Mouse (Mus musculus): ENCODE results near the gene Farp1. TPM values are rescaled to one million over a fixed set of nuclear protein-coding genes. Genes with fewer than 3 reads are reported as not detected.
A peak's percentile ranks its signal among the peaks of the same experiment; 100 is the strongest.

Gene Farp1
- polyA plus RNA-seq, 1 experiment from 2014 or later: 32.5 TPM

DNA sequence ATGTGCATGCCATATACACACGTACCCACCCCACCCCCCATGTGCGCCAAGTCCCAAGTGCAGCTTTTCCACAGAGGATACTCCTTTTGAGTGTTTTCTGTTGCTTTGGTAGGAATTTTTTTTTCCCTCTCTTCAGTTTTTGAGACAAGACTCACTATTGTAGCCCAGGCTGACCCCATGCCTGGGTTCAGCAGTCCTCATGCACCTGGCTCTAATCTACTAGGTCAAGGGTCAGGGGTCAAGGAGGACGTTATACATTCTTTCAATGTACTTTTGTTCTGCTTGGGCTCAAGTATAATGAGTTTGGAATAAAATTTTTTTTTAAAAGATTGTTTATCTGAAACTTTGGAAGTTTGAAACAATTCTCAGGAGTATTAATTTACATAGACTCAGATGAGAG, 48.4 kb downstream of the Farp1 start:
- Histone ChIP-seq H3K4me3 (replicated peaks) (no peak overlapping the region), H3K36me3 (peaks cover 27% of the 10 kb centered on the region), H3K9me3 (replicated peaks) (no peaks in the 10 kb centered on the region), H3K27me3 (no peaks in the 10 kb centered on the region), H3K4me1 (peaks cover 9% of the 10 kb centered on the region), H3K27ac (replicated peaks) (no peak overlapping the region), H3K4me2 (replicated peaks) (no peak overlapping the region), H3K9ac (no peak overlapping the region)
- no peak for ATAC-seq (ENCODE audit: insufficient number of reproducible peaks, low FRiP score, low TSS enrichment, low read depth)
- WGBS: 64% methylated on average over 3 of the region's 3 CpGs

DNA sequence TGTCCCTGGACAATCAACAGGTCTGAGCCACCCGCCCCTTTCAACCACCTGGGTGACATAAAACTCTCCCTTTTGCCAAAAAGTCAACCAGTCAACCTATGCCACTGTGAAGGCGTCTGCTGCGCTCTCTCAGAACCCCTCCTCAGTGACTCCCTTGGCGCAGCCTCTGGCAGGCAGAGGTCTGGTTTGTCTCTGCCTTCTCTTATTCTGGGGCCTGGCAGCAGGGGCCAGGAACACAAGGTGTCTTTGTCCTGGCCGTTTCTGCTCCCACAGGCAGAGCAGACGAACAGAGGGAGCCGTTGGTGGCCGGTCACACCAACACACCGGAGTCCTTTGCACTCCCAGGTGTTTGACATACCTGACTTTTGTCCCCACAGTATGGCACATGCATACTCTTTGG, 57.5 kb downstream of the Farp1 start:
- no peaks in the 10 kb centered on the region for H3K9me3 ChIP-seq (replicated peaks)
- no peak overlapping the region for H3K9ac ChIP-seq
- H3K4me1 ChIP-seq: peaks cover 26% of the 10 kb centered on the region
- H3K27ac ChIP-seq (replicated peaks): no peak overlapping the region
- no peak for ATAC-seq (ENCODE audit: insufficient number of reproducible peaks, low FRiP score, low TSS enrichment, low read depth)
- no peaks in the 10 kb centered on the region for H3K27me3 ChIP-seq
- H3K4me3 ChIP-seq (replicated peaks): no peak overlapping the region
- peaks cover 16% of the 10 kb centered on the region for H3K36me3 ChIP-seq
- H3K4me2 ChIP-seq (replicated peaks): no peak overlapping the region
- WGBS: 56% methylated on average over 9 of the region's 9 CpGs

DNA sequence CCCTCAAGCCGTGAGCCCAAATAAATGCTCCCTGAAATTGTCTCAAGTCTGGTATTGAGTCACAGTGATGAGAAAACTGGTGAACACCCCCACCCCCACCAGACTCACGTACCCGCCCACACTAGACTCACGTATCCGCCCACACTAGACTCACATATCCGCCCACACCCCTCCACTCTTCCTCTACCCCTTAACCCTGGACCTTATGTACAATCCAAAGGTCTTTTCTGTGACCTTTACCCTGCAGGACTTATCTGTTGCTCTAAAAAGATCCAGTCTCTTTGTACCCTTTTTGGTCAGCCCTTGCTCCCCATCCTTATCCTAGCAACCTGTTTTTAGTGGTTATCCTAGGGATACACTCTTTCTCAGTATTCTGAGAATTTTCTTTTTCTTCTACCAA, 58.9 kb downstream of the Farp1 start:
- no peak overlapping the region for H3K4me3 ChIP-seq (replicated peaks)
- H3K9me3 ChIP-seq (replicated peaks): no peaks in the 10 kb centered on the region
- no peak for ATAC-seq (ENCODE audit: insufficient number of reproducible peaks, low FRiP score, low TSS enrichment, low read depth)
- no peak overlapping the region for H3K9ac ChIP-seq
- H3K36me3 ChIP-seq: peaks cover 13% of the 10 kb centered on the region
- WGBS: 77% methylated on average over 6 of the region's 6 CpGs
- no peaks in the 10 kb centered on the region for H3K27me3 ChIP-seq
- H3K4me2 ChIP-seq (replicated peaks): no peak overlapping the region
- H3K27ac ChIP-seq (replicated peaks): no peak overlapping the region
- peaks cover 40% of the 10 kb centered on the region for H3K4me1 ChIP-seq

- peak; percentile 25; the same call in 1 of the 2 replicates for ATAC-seq (ENCODE audit: insufficient number of reproducible peaks, low FRiP score, low TSS enrichment, low read depth)
- no peak overlapping the region for H3K4me3 ChIP-seq (replicated peaks)
- peaks cover 49% of the 10 kb centered on the region for H3K4me1 ChIP-seq
- H3K27ac ChIP-seq (replicated peaks): peak overlapping the region; percentile 48
- no peaks in the 10 kb centered on the region for H3K9me3 ChIP-seq (replicated peaks)
- peaks cover 4% of the 10 kb centered on the region; the same call in 1 of the 2 replicates for H3K36me3 ChIP-seq
- WGBS: 38% methylated on average over 12 of the region's 12 CpGs
- H3K27me3 ChIP-seq: no peaks in the 10 kb centered on the region
- H3K9ac ChIP-seq: no peak overlapping the region
- H3K4me2 ChIP-seq (replicated peaks): 0 out of 2 replicates have a peak overlapping the region, but pooled peaks have one; percentile 6
These were observed 62.8 kb downstream of the Farp1 start for GRCm38 (mm10) chr14:121097640-121098435.

- Histone ChIP-seq H3K36me3 (peaks cover 5% of the 10 kb centered on the region; the same call in 1 of the 2 replicates), H3K9ac (no peak overlapping the region), H3K27me3 (no peaks in the 10 kb centered on the region), H3K4me1 (peaks cover 60% of the 10 kb centered on the region), H3K27ac (replicated peaks) (peak overlapping the region; percentile 11; the same call in 1 of the 2 replicates), H3K9me3 (replicated peaks) (no peaks in the 10 kb centered on the region), H3K4me2 (replicated peaks) (no peak overlapping the region), H3K4me3 (replicated peaks) (no peak overlapping the region)
- WGBS: 49% methylated on average over 8 of the region's 8 CpGs
- ATAC-seq (ENCODE audit: insufficient number of reproducible peaks, low FRiP score, low TSS enrichment, low read depth): no peak
These were observed 64.1 kb downstream of the Farp1 start for GRCm38 (mm10) chr14:121099120-121099519.

DNA sequence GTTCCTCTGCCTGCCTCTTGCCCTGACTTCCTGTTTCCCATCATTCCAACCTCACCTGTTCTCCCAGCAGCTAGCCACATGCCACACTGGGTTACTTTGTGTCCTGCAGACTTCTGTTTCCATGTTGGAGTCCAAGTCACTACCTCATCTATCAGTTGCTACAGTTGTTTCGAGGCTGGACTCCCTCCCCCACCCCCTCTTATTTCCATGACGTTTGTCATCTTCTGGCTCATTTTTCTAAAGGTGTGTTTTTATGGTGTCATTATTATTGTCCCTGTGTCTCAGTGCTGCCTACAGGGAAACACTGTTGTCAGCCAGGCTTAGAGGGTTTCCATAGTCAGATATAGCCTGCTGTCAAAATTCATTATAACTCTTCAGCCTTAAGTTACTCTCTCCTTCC, 64.9 kb downstream of the Farp1 start:
- Histone ChIP-seq H3K27me3 (no peaks in the 10 kb centered on the region), H3K36me3 (peaks cover 5% of the 10 kb centered on the region; the same call in 1 of the 2 replicates), H3K4me2 (replicated peaks) (no peak overlapping the region), H3K27ac (replicated peaks) (no peak overlapping the region), H3K4me3 (replicated peaks) (no peak overlapping the region), H3K4me1 (peaks cover 67% of the 10 kb centered on the region), H3K9ac (no peak overlapping the region), H3K9me3 (replicated peaks) (no peaks in the 10 kb centered on the region)
- no peak for ATAC-seq (ENCODE audit: insufficient number of reproducible peaks, low FRiP score, low TSS enrichment, low read depth)
- 65% methylated on average over 2 of the region's 2 CpGs for WGBS

GRCm38 (mm10) chr14:121100829-121101228, 65.8 kb downstream of the Farp1 start:
- 9% methylated on average over 2 of the region's 2 CpGs for WGBS
- Histone ChIP-seq H3K4me3 (replicated peaks) (no peak overlapping the region), H3K36me3 (peaks cover 5% of the 10 kb centered on the region; the same call in 1 of the 2 replicates), H3K9ac (no peak overlapping the region), H3K4me2 (replicated peaks) (no peak overlapping the region), H3K27me3 (no peaks in the 10 kb centered on the region), H3K27ac (replicated peaks) (0 out of 2 replicates have a peak overlapping the region, but pooled peaks have one; percentile 11), H3K9me3 (replicated peaks) (no peaks in the 10 kb centered on the region), H3K4me1 (peaks cover 74% of the 10 kb centered on the region)
- no peak for ATAC-seq (ENCODE audit: insufficient number of reproducible peaks, low FRiP score, low TSS enrichment, low read depth)

DNA sequence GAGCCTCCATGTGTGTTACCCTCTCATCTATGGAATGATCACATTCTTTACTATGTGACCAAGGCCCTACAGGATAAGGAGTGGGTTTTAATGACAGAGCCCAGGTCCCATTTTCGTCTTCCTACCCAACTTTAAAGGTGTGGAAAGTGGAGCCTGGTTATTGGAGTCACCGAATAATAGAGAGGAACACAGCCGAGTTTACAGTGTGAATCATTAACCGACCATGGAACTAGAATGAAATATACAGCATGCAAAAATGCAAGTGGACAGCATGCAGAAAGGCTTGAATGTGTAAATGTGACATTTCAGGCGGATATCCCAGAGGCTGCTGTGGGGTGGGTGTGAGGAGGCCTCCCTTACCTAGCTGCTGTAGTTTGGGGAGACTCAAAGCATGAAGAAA, 66.5 kb downstream of the Farp1 start:
- Histone ChIP-seq H3K4me2 (replicated peaks) (no peak overlapping the region), H3K27ac (replicated peaks) (0 out of 2 replicates have a peak overlapping the region, but pooled peaks have one; percentile 11), H3K9me3 (replicated peaks) (no peaks in the 10 kb centered on the region), H3K4me1 (peaks cover 81% of the 10 kb centered on the region), H3K36me3 (peaks cover 5% of the 10 kb centered on the region; the same call in 1 of the 2 replicates), H3K4me3 (replicated peaks) (no peak overlapping the region), H3K9ac (no peak overlapping the region), H3K27me3 (no peaks in the 10 kb centered on the region)
- 82% methylated on average over 5 of the region's 5 CpGs for WGBS
- no peak for ATAC-seq (ENCODE audit: insufficient number of reproducible peaks, low FRiP score, low TSS enrichment, low read depth)

DNA sequence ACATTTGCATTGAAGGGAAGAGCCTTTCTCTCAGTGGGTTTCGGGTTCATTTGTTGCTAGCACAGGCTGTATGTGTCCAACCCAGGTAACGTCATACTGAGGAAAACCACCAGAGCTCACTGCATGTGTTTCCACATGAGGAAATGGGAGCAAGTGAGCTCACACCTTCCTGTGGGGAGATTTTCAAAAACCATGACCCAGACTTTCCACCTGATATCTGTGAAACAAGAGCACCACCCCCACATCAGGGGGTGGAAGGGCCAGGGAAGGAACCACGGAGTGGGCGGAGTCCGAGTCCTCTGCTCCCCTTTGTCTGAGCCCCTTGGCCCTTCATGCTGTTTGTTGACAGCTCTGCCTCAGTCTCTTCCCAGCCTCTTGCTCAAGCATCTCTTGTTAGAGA, 67.6 kb downstream of the Farp1 start:
- ATAC-seq (ENCODE audit: insufficient number of reproducible peaks, low FRiP score, low TSS enrichment, low read depth): 0 out of 2 replicates have a peak, but pooled peaks have one; percentile 5
- Histone ChIP-seq H3K9ac (no peak overlapping the region), H3K27ac (replicated peaks) (peak overlapping the region; percentile 76; the same call in 1 of the 2 replicates), H3K4me1 (peaks cover 82% of the 10 kb centered on the region), H3K27me3 (no peaks in the 10 kb centered on the region), H3K36me3 (peaks cover 5% of the 10 kb centered on the region; the same call in 1 of the 2 replicates), H3K9me3 (replicated peaks) (no peaks in the 10 kb centered on the region), H3K4me3 (replicated peaks) (no peak overlapping the region), H3K4me2 (replicated peaks) (no peak overlapping the region)
- 74% methylated on average over 5 of the region's 5 CpGs for WGBS

GRCm38 (mm10) chr14:121103459-121103858, 68.5 kb downstream of the Farp1 start:
- ATAC-seq (ENCODE audit: insufficient number of reproducible peaks, low FRiP score, low TSS enrichment, low read depth): peak; percentile 39
- H3K4me2 ChIP-seq (replicated peaks): no peak overlapping the region
- H3K36me3 ChIP-seq: peaks cover 5% of the 10 kb centered on the region; the same call in 1 of the 2 replicates
- H3K9me3 ChIP-seq (replicated peaks): no peaks in the 10 kb centered on the region
- H3K4me1 ChIP-seq: peaks cover 82% of the 10 kb centered on the region
- H3K4me3 ChIP-seq (replicated peaks): no peak overlapping the region
- H3K9ac ChIP-seq: no peak overlapping the region
- WGBS: 36% methylated on average over 9 of the region's 9 CpGs
- H3K27me3 ChIP-seq: no peaks in the 10 kb centered on the region
- peak overlapping the region; percentile 76 for H3K27ac ChIP-seq (replicated peaks)

DNA sequence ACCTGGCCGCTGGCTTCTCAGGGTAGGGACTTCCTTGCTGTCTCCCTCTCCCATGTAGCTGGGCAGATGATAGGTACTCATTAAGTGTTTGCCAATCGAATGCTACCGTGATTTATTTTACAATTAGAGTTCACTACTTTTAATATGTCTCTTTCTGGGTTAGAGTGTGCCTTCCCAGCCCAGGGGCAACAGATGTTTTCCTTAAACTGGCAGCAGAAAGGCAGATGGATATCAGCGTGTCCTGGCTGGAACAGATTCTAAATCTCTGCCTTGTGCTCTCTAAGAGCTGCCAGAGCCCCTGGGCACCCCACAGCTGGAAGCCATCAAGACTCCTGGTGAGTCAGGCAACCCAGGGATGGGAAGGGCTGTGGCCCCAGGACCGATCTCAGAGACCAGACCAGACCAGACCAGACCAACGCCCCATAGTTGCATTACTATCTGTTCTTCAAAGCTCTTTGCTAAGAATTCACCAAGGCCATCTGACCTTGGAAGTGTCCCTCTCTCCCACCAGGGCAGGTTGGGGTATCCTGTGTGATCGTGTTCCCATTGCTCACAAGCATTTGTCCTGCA, 69.8 kb downstream of the Farp1 start:
- ATAC-seq (ENCODE audit: insufficient number of reproducible peaks, low FRiP score, low TSS enrichment, low read depth): no peak

More for the DNA sequence above, 69.8 kb downstream of the Farp1 start:
- no peaks in the 10 kb centered on the region for H3K9me3 ChIP-seq (replicated peaks)
- WGBS: 19% methylated on average over 7 of the region's 7 CpGs
- peaks cover 5% of the 10 kb centered on the region; the same call in 1 of the 2 replicates for H3K36me3 ChIP-seq
- peaks cover 83% of the 10 kb centered on the region for H3K4me1 ChIP-seq
- no peak overlapping the region for H3K4me3 ChIP-seq (replicated peaks)
- H3K27ac ChIP-seq (replicated peaks): peak overlapping the region; percentile 76
- no peak overlapping the region for H3K9ac ChIP-seq
- H3K4me2 ChIP-seq (replicated peaks): no peak overlapping the region
- no peaks in the 10 kb centered on the region for H3K27me3 ChIP-seq
